Mouse (Mus musculus): ENCODE results near the gene Sdr9c7.

- TF ChIP-seq POLR2A (IDR thresholded peaks at IDR 0.05; ENCODE audit: extremely low read depth, insufficient read depth, low read length) (no peak), CTCF (IDR thresholded peaks at IDR 0.05; ENCODE audit: extremely low read depth, insufficient read depth, low read length) (no peak)
Measured at GRCm38 (mm10) chr10:127922241-127922640, 23.9 kb downstream of the Sdr9c7 start.

Measured in cortical plate, adult 2 months (tissue).